8 mouse cellular contexts compared by ENCODE assay signal in the genomic region with DNA sequence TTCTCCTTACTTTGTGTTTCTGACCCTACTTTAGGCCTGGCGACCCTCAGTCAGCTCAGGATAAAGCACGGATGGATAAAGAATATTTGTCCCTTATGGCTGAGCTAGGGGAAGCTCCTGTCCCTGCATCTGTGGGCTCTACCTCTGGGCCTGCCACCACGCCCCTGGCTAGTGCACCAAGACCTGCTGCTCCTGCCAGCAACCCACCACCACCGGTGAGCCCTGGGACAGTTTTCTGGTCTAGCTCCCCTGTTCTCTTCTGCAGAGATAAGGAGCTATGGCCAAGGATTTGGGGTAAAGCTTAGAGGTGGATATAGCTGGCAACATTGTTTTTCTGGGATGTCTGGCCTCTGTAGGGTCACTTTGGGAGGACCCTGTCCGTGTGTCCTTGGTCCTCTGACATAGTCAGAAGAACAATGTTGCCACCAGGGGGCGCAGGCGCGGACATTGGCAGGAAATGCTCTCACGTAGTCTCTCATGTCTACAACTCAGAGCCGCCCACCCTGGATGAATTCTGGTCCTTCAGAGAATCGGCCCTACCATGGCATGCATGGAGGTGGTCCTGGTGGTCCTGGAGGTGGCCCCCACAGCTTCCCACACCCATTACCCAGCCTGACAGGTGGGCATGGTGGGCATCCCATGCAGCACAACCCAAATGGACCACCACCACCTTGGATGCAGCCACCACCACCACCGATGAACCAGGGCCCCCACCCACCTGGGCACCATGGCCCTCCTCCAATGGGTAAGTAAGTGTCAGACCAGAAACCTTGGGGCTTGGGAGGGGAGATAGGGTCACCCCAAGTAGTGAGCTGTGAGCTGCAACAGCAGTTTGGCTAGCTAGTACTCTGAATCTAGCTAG. TPM values are rescaled to one million over a fixed set of nuclear protein-coding genes. Genes with fewer than 3 reads are reported as not detected.
DNase-seq lines count a peak whose midpoint lies in the region; ATAC-seq lines count a peak whose summit lies in the region.

No protein-coding gene starts in this region.

- H3K4me3 ChIP-seq in forebrain, embryonic 14.5 days (ENCODE audit: low read depth, low read length) = no peak overlapping the region

- 72% methylated on average over 12 of the region's 12 CpGs for WGBS in forebrain, embryonic 14.5 days

- H3K4me2 ChIP-seq in forebrain, embryonic 14.5 days (ENCODE audit: low read length) = no peak overlapping the region

- peak; percentile 80 for DNase-seq in ES-CJ7 (ENCODE audit: low read depth, low spot score)
- DNase-seq in c-Kit-positive CD71-negative TER-119-negative erythroid progenitor cells, embryonic 14.5 days (ENCODE audit: low read depth) = peak; percentile 66
- DNase-seq in forebrain, embryonic 14.5 days (ENCODE audit: low spot score) = peak; percentile 78
- peak; percentile 95 for DNase-seq in heart, postnatal 4 days
- DNase-seq in layer of hippocampus, adult 9-11 months = peak; percentile 49
- DNase-seq in lung, postnatal 10 days = peak; percentile 93
- peak; percentile 67 for DNase-seq in retina, postnatal 7 days (ENCODE audit: low read depth, low spot score)
- DNase-seq in urinary bladder, adult 2 months (ENCODE audit: low spot score) = peak; percentile 59

- H3K4me1 ChIP-seq in forebrain, embryonic 14.5 days (ENCODE audit: control insufficient read depth, insufficient read depth, low read length) = no peaks in the 10 kb centered on the region

- no peaks in the 10 kb centered on the region for H3K27me3 ChIP-seq in forebrain, embryonic 14.5 days (replicated peaks; ENCODE audit: control insufficient read depth, insufficient read depth, low read length)

- H3K9me3 ChIP-seq in forebrain, embryonic 14.5 days (replicated peaks; ENCODE audit: control insufficient read depth, low read length) = no peaks in the 10 kb centered on the region

- H3K36me3 ChIP-seq in forebrain, embryonic 14.5 days (ENCODE audit: control insufficient read depth, insufficient read depth, low read length) = peaks cover 97% of the 10 kb centered on the region

- H3K9ac ChIP-seq in forebrain, embryonic 14.5 days (ENCODE audit: low read length) = no peak overlapping the region

- H3K27ac ChIP-seq in forebrain, embryonic 14.5 days (ENCODE audit: low read depth, low read length) = no peak overlapping the region

- peak; percentile 35; the same call in 1 of the 2 replicates for ATAC-seq in forebrain, embryonic 14.5 days

RNA-seq across cellular contexts. Expression of a gene that starts 10.3 kb away (rescaled TPM):
- polyA plus RNA-seq in forebrain, embryonic 14.5 days (2014; fragmentation: Nextera tagmentation; extraction: Ambion mirVana) = 90.4 and 115 TPM in 2 replicates
- 100 to 1,000 TPM; 181 to 188 TPM for total RNA-seq in heart, postnatal 4 days (2021)
- 89.7 and 158 TPM in 2 replicates for polyA plus RNA-seq in urinary bladder, adult 2 months (2012; rRNA removed)

RNA-seq across cellular contexts. Expression of a gene that starts 10.4 kb away (rescaled TPM):
- 1.3 and 3.0 TPM in 2 replicates for polyA plus RNA-seq in forebrain, embryonic 14.5 days (2014; fragmentation: Nextera tagmentation; extraction: Ambion mirVana)
- 100 to 1,000 TPM; 455 to 466 TPM for total RNA-seq in heart, postnatal 4 days (2021)
- 34.8 and 47.2 TPM in 2 replicates for polyA plus RNA-seq in urinary bladder, adult 2 months (2012; rRNA removed)

RNA-seq across cellular contexts. Expression of a gene that starts 25.4 kb away (rescaled TPM):
- polyA plus RNA-seq in forebrain, embryonic 14.5 days (2014; fragmentation: Nextera tagmentation; extraction: Ambion mirVana) = 28.6 and 30.7 TPM in 2 replicates
- 10 to 100 TPM; 42.6 to 45.1 TPM for total RNA-seq in heart, postnatal 4 days (2021)
- polyA plus RNA-seq in urinary bladder, adult 2 months (2012; rRNA removed) = 106 and 109 TPM in 2 replicates

RNA-seq across cellular contexts. Expression of a gene that starts 32.8 kb away (rescaled TPM):
- 6.2 and 11.2 TPM in 2 replicates for polyA plus RNA-seq in forebrain, embryonic 14.5 days (2014; fragmentation: Nextera tagmentation; extraction: Ambion mirVana)
- 10 to 100 TPM; 37.5 to 42.8 TPM for total RNA-seq in heart, postnatal 4 days (2021)
- 63.7 and 88.3 TPM in 2 replicates for polyA plus RNA-seq in urinary bladder, adult 2 months (2012; rRNA removed)

RNA-seq across cellular contexts. Expression of a gene that starts 39.0 kb away (rescaled TPM):
- polyA plus RNA-seq in forebrain, embryonic 14.5 days (2014; fragmentation: Nextera tagmentation; extraction: Ambion mirVana) = 47.7 and 61.6 TPM in 2 replicates
- 10 to 100 TPM; 16.6 to 18.5 TPM for total RNA-seq in heart, postnatal 4 days (2021)
- polyA plus RNA-seq in urinary bladder, adult 2 months (2012; rRNA removed) = 34.3 and 37.7 TPM in 2 replicates
